Mouse (Mus musculus): ENCODE measurements at regions not wholly inside any gene's neighbourhood (a gene's known extent, or its start where the extent isn't known, plus 50 kb on each side); places are given as distances from the start of the nearest gene placed in this dataset.
A peak's percentile ranks its signal among the peaks of the same experiment; 100 is the strongest.

- Histone ChIP-seq H3K27me3 (ENCODE audit: control insufficient read depth, insufficient read depth, low read length, poor library complexity, severe bottlenecking) (no peaks in the 10 kb centered on the region), H3K36me3 (ENCODE audit: control insufficient read depth, insufficient read depth, low read length, poor library complexity, severe bottlenecking) (no peaks in the 10 kb centered on the region)
- DNase-seq (ENCODE audit: low read depth, low spot score) = peak; percentile 41
Measured at GRCm38 (mm10) chr4:125850300-125850699, 174.1 kb upstream of the Csf3r start.

- no peak for DNase-seq (ENCODE audit: low read depth, low spot score)
- Histone ChIP-seq H3K36me3 (ENCODE audit: control insufficient read depth, insufficient read depth, low read length, poor library complexity, severe bottlenecking) (no peaks in the 10 kb centered on the region), H3K27me3 (ENCODE audit: control insufficient read depth, insufficient read depth, low read length, poor library complexity, severe bottlenecking) (no peaks in the 10 kb centered on the region)
Measured at GRCm38 (mm10) chr4:125852545-125852944, 171.8 kb upstream of the Csf3r start.

- no peaks in the 10 kb centered on the region for H3K36me3 ChIP-seq (ENCODE audit: control insufficient read depth, insufficient read depth, low read length, poor library complexity, severe bottlenecking)
- H3K27me3 ChIP-seq (ENCODE audit: control insufficient read depth, insufficient read depth, low read length, poor library complexity, severe bottlenecking) = no peaks in the 10 kb centered on the region
- DNase-seq (ENCODE audit: low read depth, low spot score) = no peak
Measured at GRCm38 (mm10) chr4:125855983-125856591, 168.3 kb upstream of the Csf3r start.

DNA sequence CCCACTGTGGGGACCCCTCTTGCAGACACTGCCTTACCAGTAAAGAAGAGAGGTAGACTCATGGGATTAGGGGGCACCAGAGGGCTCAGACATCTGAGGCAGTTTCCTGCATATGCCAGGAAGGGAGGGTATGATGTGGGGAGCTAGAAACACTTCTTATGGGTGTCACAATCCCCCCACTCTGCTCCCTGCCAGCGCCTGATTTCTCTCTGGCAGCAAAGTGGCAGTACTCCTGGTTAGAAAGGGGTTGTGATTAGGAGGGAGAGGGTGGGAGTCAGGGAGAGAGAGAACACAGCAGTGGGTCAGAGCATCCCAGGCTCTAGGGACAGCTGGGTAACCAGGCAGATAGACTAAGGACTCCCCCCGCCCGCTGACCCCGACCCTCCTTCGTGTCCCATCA lies 167.6 kb upstream of the Csf3r start:
- DNase-seq (ENCODE audit: low read depth, low spot score) = no peak
- H3K36me3 ChIP-seq (ENCODE audit: control insufficient read depth, insufficient read depth, low read length, poor library complexity, severe bottlenecking) = no peaks in the 10 kb centered on the region
- no peaks in the 10 kb centered on the region for H3K27me3 ChIP-seq (ENCODE audit: control insufficient read depth, insufficient read depth, low read length, poor library complexity, severe bottlenecking)

DNA sequence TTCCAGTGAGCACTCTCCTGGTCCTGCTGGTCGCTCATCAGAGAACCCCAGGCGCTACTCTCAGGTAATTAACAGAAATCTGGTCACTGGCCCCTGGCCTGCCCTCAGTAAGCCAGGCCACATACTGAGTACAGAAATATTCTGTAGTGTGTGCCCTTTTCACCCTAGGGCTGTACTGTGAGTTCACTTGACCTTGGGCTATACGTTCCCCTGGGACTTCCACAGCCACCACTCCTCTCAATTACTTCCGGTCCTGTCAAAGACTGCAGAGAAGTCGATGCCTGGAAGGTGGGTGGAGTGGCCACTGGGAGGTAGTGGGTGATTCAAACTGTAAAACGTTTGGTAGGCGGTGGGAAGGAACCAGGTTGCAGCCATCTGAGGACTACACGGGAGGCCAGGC lies 159.3 kb upstream of the Csf3r start:
- Histone ChIP-seq H3K36me3 (ENCODE audit: control insufficient read depth, insufficient read depth, low read length, poor library complexity, severe bottlenecking) (no peaks in the 10 kb centered on the region), H3K27me3 (ENCODE audit: control insufficient read depth, insufficient read depth, low read length, poor library complexity, severe bottlenecking) (no peaks in the 10 kb centered on the region)
- DNase-seq (ENCODE audit: low read depth, low spot score) = no peak

DNA sequence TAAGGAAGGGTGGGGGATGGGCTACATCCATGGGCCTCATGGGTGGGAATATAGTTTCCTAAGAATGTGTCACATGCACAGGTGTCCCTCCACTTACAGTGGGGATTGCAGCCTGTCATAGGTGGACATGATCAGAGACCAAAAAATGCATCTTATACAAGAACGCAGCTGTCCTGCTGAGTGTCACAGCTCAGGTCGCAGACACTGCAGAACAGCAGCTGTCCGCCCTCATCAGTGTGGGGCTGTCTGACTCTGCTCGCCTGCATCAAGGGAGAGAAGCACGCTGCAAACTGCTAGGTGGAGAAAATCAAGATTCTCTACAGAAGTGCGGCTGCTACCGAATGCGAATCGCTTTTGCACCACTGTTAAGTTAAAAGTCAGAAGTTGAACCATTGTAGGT lies 158.6 kb upstream of the Csf3r start:
- no peaks in the 10 kb centered on the region for H3K36me3 ChIP-seq (ENCODE audit: control insufficient read depth, insufficient read depth, low read length, poor library complexity, severe bottlenecking)
- DNase-seq (ENCODE audit: low read depth, low spot score) = no peak
- no peaks in the 10 kb centered on the region for H3K27me3 ChIP-seq (ENCODE audit: control insufficient read depth, insufficient read depth, low read length, poor library complexity, severe bottlenecking)

DNA sequence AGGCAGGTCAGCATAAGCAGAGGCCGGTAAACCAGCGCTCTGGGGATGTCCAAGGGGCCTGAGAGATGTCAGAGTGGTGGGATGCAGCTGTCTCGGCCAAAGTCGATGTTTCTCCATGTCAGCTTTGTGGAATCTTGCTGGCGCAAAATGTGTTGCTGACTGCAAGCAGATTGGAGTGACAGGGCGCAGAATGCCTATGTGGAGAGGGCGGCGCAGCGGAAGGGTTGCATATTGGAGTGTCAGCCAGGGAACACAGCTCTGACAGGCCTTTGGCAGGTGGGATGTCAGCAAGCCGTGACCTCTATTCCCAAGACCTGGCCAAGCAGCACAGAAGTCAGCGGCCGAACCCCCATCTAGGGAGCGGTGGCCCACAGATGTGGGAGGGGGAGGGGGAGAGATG lies 153.1 kb upstream of the Csf3r start:
- Histone ChIP-seq H3K36me3 (ENCODE audit: control insufficient read depth, insufficient read depth, low read length, poor library complexity, severe bottlenecking) (no peaks in the 10 kb centered on the region), H3K27me3 (ENCODE audit: control insufficient read depth, insufficient read depth, low read length, poor library complexity, severe bottlenecking) (no peaks in the 10 kb centered on the region)
- no peak for DNase-seq (ENCODE audit: low read depth, low spot score)

- H3K36me3 ChIP-seq (ENCODE audit: control insufficient read depth, insufficient read depth, low read length, poor library complexity, severe bottlenecking) = no peaks in the 10 kb centered on the region
- no peaks in the 10 kb centered on the region for H3K27me3 ChIP-seq (ENCODE audit: control insufficient read depth, insufficient read depth, low read length, poor library complexity, severe bottlenecking)
- no peak for DNase-seq (ENCODE audit: low read depth, low spot score)
Measured at GRCm38 (mm10) chr4:125880028-125880427, 144.3 kb upstream of the Csf3r start.

GRCm38 (mm10) chr4:125882531-125882930 lies 141.8 kb upstream of the Csf3r start:
- no peaks in the 10 kb centered on the region for H3K27me3 ChIP-seq (ENCODE audit: control insufficient read depth, insufficient read depth, low read length, poor library complexity, severe bottlenecking)
- DNase-seq (ENCODE audit: low read depth, low spot score) = no peak
- no peaks in the 10 kb centered on the region for H3K36me3 ChIP-seq (ENCODE audit: control insufficient read depth, insufficient read depth, low read length, poor library complexity, severe bottlenecking)

GRCm38 (mm10) chr4:125890510-125890909 lies 133.8 kb upstream of the Csf3r start:
- no peaks in the 10 kb centered on the region for H3K36me3 ChIP-seq (ENCODE audit: control insufficient read depth, insufficient read depth, low read length, poor library complexity, severe bottlenecking)
- H3K27me3 ChIP-seq (ENCODE audit: control insufficient read depth, insufficient read depth, low read length, poor library complexity, severe bottlenecking) = no peaks in the 10 kb centered on the region
- DNase-seq (ENCODE audit: low read depth, low spot score) = no peak

DNA sequence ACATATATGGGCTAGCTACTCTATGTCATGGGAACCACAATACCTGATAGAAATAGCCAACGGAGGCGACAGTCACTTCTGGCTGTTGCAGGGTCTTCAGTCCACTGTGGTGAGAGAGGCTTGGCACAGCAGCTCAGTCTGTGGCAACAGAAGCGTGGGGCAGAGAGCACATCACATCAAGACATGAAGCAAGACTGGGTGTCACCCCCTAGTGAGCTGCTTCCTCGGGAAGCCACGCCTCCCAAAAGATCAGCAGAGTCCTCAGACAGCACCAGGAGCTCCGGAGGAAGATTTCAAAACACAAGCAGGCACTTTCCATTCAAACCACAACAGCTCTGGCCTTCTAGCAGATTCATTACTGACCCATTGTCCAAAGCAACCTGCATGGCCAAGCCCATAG lies 131.2 kb upstream of the Csf3r start:
- no peaks in the 10 kb centered on the region for H3K36me3 ChIP-seq (ENCODE audit: control insufficient read depth, insufficient read depth, low read length, poor library complexity, severe bottlenecking)
- no peak for DNase-seq (ENCODE audit: low read depth, low spot score)
- no peaks in the 10 kb centered on the region for H3K27me3 ChIP-seq (ENCODE audit: control insufficient read depth, insufficient read depth, low read length, poor library complexity, severe bottlenecking)

- H3K27me3 ChIP-seq (ENCODE audit: control insufficient read depth, insufficient read depth, low read length, poor library complexity, severe bottlenecking) = no peaks in the 10 kb centered on the region
- no peak for DNase-seq (ENCODE audit: low read depth, low spot score)
- no peaks in the 10 kb centered on the region for H3K36me3 ChIP-seq (ENCODE audit: control insufficient read depth, insufficient read depth, low read length, poor library complexity, severe bottlenecking)
Measured at GRCm38 (mm10) chr4:125897707-125898106, 126.6 kb upstream of the Csf3r start.

DNA sequence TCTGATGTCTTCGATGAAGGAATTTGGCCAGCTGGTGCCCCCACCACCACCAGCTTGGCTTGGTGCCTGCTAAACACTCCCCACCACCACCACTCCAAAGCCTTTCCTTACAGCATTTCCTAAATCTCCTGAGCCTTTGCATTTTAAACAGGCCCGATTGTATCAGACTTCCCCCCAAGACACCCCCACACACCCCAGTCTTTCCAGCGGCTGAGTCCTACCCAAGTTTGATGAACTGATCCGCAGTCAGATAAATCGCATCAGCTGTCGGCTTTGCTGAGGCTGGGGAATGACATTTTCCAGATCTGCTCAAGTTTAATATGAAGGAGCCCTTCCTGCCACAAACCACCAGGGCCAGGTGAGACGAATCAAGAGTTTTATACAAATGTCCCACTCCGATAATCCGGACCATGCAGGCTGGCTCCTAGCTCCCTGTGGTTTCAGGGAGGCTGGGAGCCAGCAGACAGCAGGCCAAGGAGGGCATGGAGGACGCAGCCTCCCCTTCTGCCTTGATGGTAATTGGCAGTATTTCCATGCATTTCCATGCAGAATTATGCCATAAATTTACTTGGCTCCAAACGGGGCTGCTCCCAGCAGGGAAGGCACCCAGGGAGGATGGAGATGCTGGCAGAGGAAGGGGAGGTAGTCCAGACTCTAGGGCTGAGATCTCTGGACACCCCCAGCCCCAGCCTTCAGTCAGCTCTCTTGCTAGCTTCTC lies 125.6 kb upstream of the Csf3r start:
- DNase-seq (ENCODE audit: low read depth, low spot score) = no peak
- Histone ChIP-seq H3K36me3 (ENCODE audit: control insufficient read depth, insufficient read depth, low read length, poor library complexity, severe bottlenecking) (no peaks in the 10 kb centered on the region), H3K27me3 (ENCODE audit: control insufficient read depth, insufficient read depth, low read length, poor library complexity, severe bottlenecking) (no peaks in the 10 kb centered on the region)

DNA sequence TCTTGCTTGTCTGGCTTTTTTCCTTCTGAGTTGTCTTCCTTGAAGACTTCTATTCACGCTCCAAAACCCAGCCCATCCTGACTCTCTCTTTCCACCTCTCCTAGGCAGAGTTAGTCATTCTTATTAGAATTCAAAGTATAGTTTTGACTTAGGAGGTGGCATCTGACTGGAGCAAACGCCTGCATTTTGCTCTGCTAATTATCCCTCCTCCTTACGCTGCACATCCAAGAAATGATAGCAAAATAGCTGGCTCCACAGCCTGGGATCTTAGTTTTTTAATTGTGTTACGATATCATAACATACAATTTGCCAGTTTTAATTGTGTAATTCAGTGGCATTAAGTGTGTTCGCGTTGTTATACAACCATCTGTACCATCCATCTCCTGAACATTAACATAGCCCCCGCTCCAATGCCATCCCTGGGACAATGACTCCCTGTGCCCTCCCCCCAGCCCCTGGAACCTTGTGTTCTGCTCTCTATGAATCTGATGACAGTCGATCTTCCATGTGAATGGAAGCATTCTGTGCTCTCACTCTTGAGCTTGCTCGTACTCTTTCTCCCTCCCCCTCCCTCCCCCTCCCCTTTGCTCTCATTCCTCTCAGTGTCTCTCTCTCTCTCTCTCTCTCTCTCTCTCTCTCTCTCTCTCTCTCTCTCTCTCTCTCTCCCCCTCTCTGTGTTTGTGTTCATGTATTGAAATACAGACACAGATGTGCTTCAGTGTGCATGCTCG lies 122.6 kb upstream of the Csf3r start:
- Histone ChIP-seq H3K36me3 (ENCODE audit: control insufficient read depth, insufficient read depth, low read length, poor library complexity, severe bottlenecking) (no peaks in the 10 kb centered on the region), H3K27me3 (ENCODE audit: control insufficient read depth, insufficient read depth, low read length, poor library complexity, severe bottlenecking) (no peaks in the 10 kb centered on the region)
- no peak for DNase-seq (ENCODE audit: low read depth, low spot score)

DNA sequence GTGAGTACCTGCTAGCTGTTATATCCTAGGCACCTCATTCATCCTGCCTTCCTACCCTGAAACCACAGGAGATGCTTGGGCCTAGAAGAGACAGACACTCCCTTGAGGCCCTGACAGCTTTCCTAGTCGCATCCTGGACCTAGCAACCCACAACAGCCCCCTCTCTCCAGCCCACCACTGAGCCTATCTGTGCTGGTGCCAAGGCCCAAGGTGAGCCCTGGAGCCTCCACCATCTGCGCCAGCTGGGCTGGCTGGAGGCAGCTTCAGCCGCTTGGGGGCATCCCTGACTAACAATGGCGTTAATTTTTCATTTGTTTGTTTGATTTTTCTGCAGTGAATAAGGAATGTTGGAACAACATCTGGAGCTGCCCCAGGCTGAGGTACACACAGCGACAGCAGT lies 118.1 kb upstream of the Csf3r start:
- Histone ChIP-seq H3K36me3 (ENCODE audit: control insufficient read depth, insufficient read depth, low read length, poor library complexity, severe bottlenecking) (no peaks in the 10 kb centered on the region), H3K27me3 (ENCODE audit: control insufficient read depth, insufficient read depth, low read length, poor library complexity, severe bottlenecking) (no peaks in the 10 kb centered on the region)
- DNase-seq (ENCODE audit: low read depth, low spot score) = no peak

Measured in splenic B cell, adult 2 months (primary cell).